Mouse (Mus musculus): ENCODE results near the gene Gm15140. TPM values are rescaled to one million over a fixed set of nuclear protein-coding genes. Genes with fewer than 3 reads are reported as not detected.
"Not testable (repeated sequence)": the region's sequence is repeated elsewhere in the genome, so short reads cannot be mapped to it uniquely, and the experiment has no call there.

Gm15140 gene
- polyA plus RNA-seq (2012; rRNA removed): not detected in 2 replicates

GRCm38 (mm10) chrX:154120585-154120984 lies at the start of gene Gm15140:
TSS of gene Gm15140 (minus strand) at chrX:154120685.
- H3K27ac ChIP-seq (ENCODE audit: insufficient read depth, low read length); H3K4me3 ChIP-seq (replicated peaks; ENCODE audit: insufficient read depth, low read depth, low read length); DNase-seq; H3K27me3 ChIP-seq (ENCODE audit: control insufficient read depth, insufficient read depth, low read length); H3K4me1 ChIP-seq (ENCODE audit: control insufficient read depth, insufficient read depth, low read length): not testable (repeated sequence)
- 63% methylated on average over 1 of the region's 1 CpGs for WGBS

Other genes with a start within 250 kb of the Gm15140 start
- not detected in 2 replicates for gene Samt1, start 108.0 kb downstream of the Gm15140 start, polyA plus RNA-seq (2012; rRNA removed)
- not detected in 2 replicates for gene 4921511M17Rik, start 86.9 kb downstream of the Gm15140 start, polyA plus RNA-seq (2012; rRNA removed)
- gene Gm10057, start 65.6 kb downstream of the Gm15140 start, polyA plus RNA-seq (2012; rRNA removed): not detected in 2 replicates
- not detected in 2 replicates for gene 4930524N10Rik, start 222.7 kb upstream of the Gm15140 start, polyA plus RNA-seq (2012; rRNA removed)

Data from cerebellum, adult 2 months (tissue).